Mouse (Mus musculus) stomach, embryonic 16.5 days (tissue): ENCODE measurements at regions not wholly inside any gene's neighbourhood (a gene's known extent, or its start where the extent isn't known, plus 50 kb on each side); places are given as distances from the start of the nearest gene placed in this dataset.

ENCODE experiments used
- ATAC-seq: fragments of 200-750 bp; cut with Nextera tagmentation; 2 replicates; pipeline ENCODE4 v1.8.0; 2017; ENCODE audit warnings: moderate number of reproducible peaks, moderate TSS enrichment; ENCODE audit not compliant: insufficient read depth, low FRiP score
- H3K27ac ChIP-seq: fragments of 300-500 bp; sonication (generic); 2 replicates; pipeline ENCODE4 v1.5.1; 2014; ENCODE audit warnings: low read length
- H3K27me3 ChIP-seq: fragments of 300-500 bp; sonication (generic); 2 replicates; pipeline ENCODE4 v1.6.1; 2014; ENCODE audit warnings: low read length, control low read depth, mixed read lengths; ENCODE audit not compliant: control insufficient read depth, insufficient read depth
- H3K36me3 ChIP-seq: fragments of 300-500 bp; sonication (generic); 2 replicates; pipeline ENCODE4 v1.6.1; 2014; ENCODE audit warnings: low read length; ENCODE audit not compliant: control insufficient read depth, insufficient read depth
- H3K4me1 ChIP-seq: fragments of 300-500 bp; sonication (generic); 2 replicates; pipeline ENCODE4 v1.6.1; 2014; ENCODE audit warnings: low read length, control low read depth, mixed read lengths; ENCODE audit not compliant: control insufficient read depth, insufficient read depth
- H3K4me2 ChIP-seq: fragments of 300-500 bp; sonication (generic); 2 replicates; pipeline ENCODE4 v1.6.1; 2014; ENCODE audit warnings: low read depth, low read length, mixed read lengths
- H3K4me3 ChIP-seq: fragments of 300-500 bp; sonication (generic); replicated peaks from 2 replicates; pipeline ENCODE4 v1.5.1; 2014; ENCODE audit warnings: mild to moderate bottlenecking, low read length
- H3K9ac ChIP-seq: fragments of 300-500 bp; sonication (generic); 2 replicates; pipeline ENCODE4 v1.6.1; 2014; ENCODE audit warnings: low read length
- H3K9me3 ChIP-seq: fragments of 300-500 bp; sonication (generic); replicated peaks from 2 replicates; pipeline ENCODE4 v1.6.1; 2016; ENCODE audit warnings: low read length, control low read depth; ENCODE audit not compliant: control insufficient read depth
- WGBS: fragments of 180-500 bp; shearing (Covaris S2); extraction: QIAGEN DNeasy Blood & Tissue Kit; methylation state at CpG from one replicate; pipeline ENCODE4 v1.1.7; 2014; 5-methylcytosine and 5-hydroxymethylcytosine counted together

DNA sequence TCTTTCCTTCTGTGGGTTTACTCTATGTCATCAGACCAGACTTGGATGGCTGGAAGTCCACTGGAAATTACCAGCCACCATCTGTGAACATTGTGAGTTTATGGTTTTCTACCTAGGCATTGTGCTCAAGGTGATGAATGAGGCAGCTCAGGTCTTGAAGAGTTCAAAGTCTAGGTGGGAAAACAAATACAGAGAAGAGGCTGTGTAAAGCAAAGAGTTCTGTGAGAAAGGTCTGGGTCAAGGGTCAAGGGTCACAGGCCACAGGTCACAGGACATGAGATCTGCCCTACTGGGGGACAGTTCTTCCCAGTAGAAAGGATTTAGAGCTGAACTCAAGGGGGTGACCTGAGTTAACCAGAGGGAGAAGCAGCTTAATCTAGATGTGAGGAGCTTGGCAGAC is 92.9 kb upstream of the Nr5a2 start:
- Histone ChIP-seq H3K36me3 (no peaks in the 10 kb centered on the region), H3K4me3 (no peak overlapping the region), H3K27me3 (no peaks in the 10 kb centered on the region), H3K4me2 (no peak overlapping the region), H3K27ac (no peak overlapping the region), H3K9ac (no peak overlapping the region), H3K4me1 (no peaks in the 10 kb centered on the region), H3K9me3 (no peaks in the 10 kb centered on the region)
- no peak for ATAC-seq

DNA sequence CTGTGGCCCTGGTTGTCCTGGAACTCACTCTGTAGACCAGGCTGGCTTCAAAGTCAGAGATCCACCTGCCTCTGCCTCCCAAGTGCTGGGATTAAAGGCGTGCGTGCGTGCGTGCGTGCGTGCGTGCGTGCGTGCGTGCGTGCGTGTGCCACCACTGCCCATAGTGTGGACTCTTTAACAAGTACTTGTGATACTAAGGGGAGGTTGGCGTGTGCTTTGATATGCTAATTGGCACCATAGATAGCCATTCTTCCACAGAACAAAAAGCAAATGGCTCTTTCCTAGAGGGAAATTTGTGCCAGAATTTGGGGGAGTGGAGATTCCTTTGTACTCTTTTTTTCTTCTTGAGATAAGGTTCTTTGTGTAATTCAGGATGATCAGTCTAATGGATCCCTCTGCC is 91.3 kb upstream of the Nr5a2 start:
- no peak overlapping the region for H3K9ac ChIP-seq
- H3K36me3 ChIP-seq = no peaks in the 10 kb centered on the region
- H3K4me3 ChIP-seq = no peak overlapping the region
- H3K9me3 ChIP-seq = no peaks in the 10 kb centered on the region
- H3K27me3 ChIP-seq = no peaks in the 10 kb centered on the region
- H3K4me2 ChIP-seq = no peak overlapping the region
- 96% methylated on average over 13 of the region's 13 CpGs for WGBS
- H3K27ac ChIP-seq = no peak overlapping the region
- no peaks in the 10 kb centered on the region for H3K4me1 ChIP-seq
- no peak for ATAC-seq

GRCm38 (mm10) chr1:137044076-137044475 is 83.8 kb upstream of the Nr5a2 start:
- no peaks in the 10 kb centered on the region for H3K9me3 ChIP-seq
- H3K4me3 ChIP-seq = no peak overlapping the region
- WGBS = 83% methylated on average over 6 of the region's 6 CpGs
- H3K4me1 ChIP-seq = no peaks in the 10 kb centered on the region
- no peak overlapping the region for H3K9ac ChIP-seq
- ATAC-seq = no peak
- no peaks in the 10 kb centered on the region for H3K36me3 ChIP-seq
- H3K27ac ChIP-seq = no peak overlapping the region
- H3K27me3 ChIP-seq = no peaks in the 10 kb centered on the region
- H3K4me2 ChIP-seq = no peak overlapping the region

- no peaks in the 10 kb centered on the region for H3K9me3 ChIP-seq
- no peak overlapping the region for H3K9ac ChIP-seq
- 89% methylated on average over 17 of the region's 17 CpGs for WGBS
- H3K27ac ChIP-seq = no peak overlapping the region
- H3K4me3 ChIP-seq = no peak overlapping the region
- no peaks in the 10 kb centered on the region for H3K27me3 ChIP-seq
- no peaks in the 10 kb centered on the region for H3K4me1 ChIP-seq
- no peak overlapping the region for H3K4me2 ChIP-seq
- ATAC-seq = no peak
- no peaks in the 10 kb centered on the region for H3K36me3 ChIP-seq
Observed at GRCm38 (mm10) chr1:137042414-137043010, 82.3 kb upstream of the Nr5a2 start.

- no peaks in the 10 kb centered on the region for H3K27me3 ChIP-seq
- H3K9ac ChIP-seq = no peak overlapping the region
- H3K4me1 ChIP-seq = no peaks in the 10 kb centered on the region
- no peaks in the 10 kb centered on the region for H3K9me3 ChIP-seq
- 41% methylated on average over 8 of the region's 8 CpGs for WGBS
- no peak overlapping the region for H3K4me2 ChIP-seq
- H3K27ac ChIP-seq = no peak overlapping the region
- H3K4me3 ChIP-seq = no peak overlapping the region
- no peaks in the 10 kb centered on the region for H3K36me3 ChIP-seq
- ATAC-seq = peak; percentile 37; the same call in 1 of the 2 replicates
Observed at GRCm38 (mm10) chr1:137040898-137041297, 80.7 kb upstream of the Nr5a2 start.

- no peak overlapping the region for H3K4me2 ChIP-seq
- no peak overlapping the region for H3K27ac ChIP-seq
- ATAC-seq = no peak
- H3K4me1 ChIP-seq = no peaks in the 10 kb centered on the region
- no peaks in the 10 kb centered on the region for H3K36me3 ChIP-seq
- no peak overlapping the region for H3K9ac ChIP-seq
- no peak overlapping the region for H3K4me3 ChIP-seq
- H3K27me3 ChIP-seq = no peaks in the 10 kb centered on the region
- H3K9me3 ChIP-seq = no peaks in the 10 kb centered on the region
- 86% methylated on average over 6 of the region's 6 CpGs for WGBS
Observed at GRCm38 (mm10) chr1:137034586-137034985, 74.3 kb upstream of the Nr5a2 start.

- no peaks in the 10 kb centered on the region for H3K4me1 ChIP-seq
- ATAC-seq = no peak
Observed at GRCm38 (mm10) chr1:137033679-137034078, 73.4 kb upstream of the Nr5a2 start.

DNA sequence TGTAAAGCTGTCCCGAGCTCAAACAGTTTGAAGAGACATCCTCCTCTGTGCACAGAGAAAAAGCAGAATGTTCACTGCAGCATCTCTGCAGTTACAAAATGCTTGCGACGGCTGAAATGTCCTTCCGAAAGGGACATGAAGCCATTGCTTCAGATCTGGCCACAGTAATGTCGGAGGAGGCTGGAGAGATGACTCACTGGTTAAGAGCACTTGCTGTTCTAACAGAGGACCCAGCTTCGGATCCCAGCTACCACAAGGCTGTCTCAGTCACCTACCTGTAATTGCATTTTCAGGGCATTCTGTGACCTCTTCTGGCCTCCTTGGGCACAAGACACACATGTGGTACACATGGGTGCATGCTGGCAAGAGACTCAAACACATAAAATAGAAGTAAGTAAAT is 63.5 kb upstream of the Nr5a2 start:
- no peaks in the 10 kb centered on the region for H3K4me1 ChIP-seq

More at GRCm38 (mm10) chr1:137033679-137034078, 73.4 kb upstream of the Nr5a2 start:
- Histone ChIP-seq H3K27ac (no peak overlapping the region), H3K9ac (no peak overlapping the region), H3K4me3 (no peak overlapping the region), H3K4me2 (no peak overlapping the region), H3K9me3 (no peaks in the 10 kb centered on the region), H3K36me3 (no peaks in the 10 kb centered on the region), H3K27me3 (no peaks in the 10 kb centered on the region)
- WGBS = 66% methylated on average over 5 of the region's 5 CpGs

GRCm38 (mm10) chr1:137020528-137020927 is 60.3 kb upstream of the Nr5a2 start:
- no peak overlapping the region for H3K4me3 ChIP-seq
- H3K4me1 ChIP-seq = no peaks in the 10 kb centered on the region
- H3K27ac ChIP-seq = no peak overlapping the region
- H3K36me3 ChIP-seq = no peaks in the 10 kb centered on the region
- ATAC-seq = no peak
- no peaks in the 10 kb centered on the region for H3K27me3 ChIP-seq
- WGBS = 85% methylated on average over 1 of the region's 1 CpGs
- no peaks in the 10 kb centered on the region for H3K9me3 ChIP-seq
- no peak overlapping the region for H3K4me2 ChIP-seq
- H3K9ac ChIP-seq = no peak overlapping the region

More for the DNA sequence above, 63.5 kb upstream of the Nr5a2 start:
- Histone ChIP-seq H3K4me2 (no peak overlapping the region), H3K27ac (no peak overlapping the region), H3K36me3 (no peaks in the 10 kb centered on the region), H3K27me3 (no peaks in the 10 kb centered on the region), H3K9me3 (no peaks in the 10 kb centered on the region), H3K9ac (no peak overlapping the region), H3K4me3 (no peak overlapping the region)
- no peak for ATAC-seq
- 88% methylated on average over 6 of the region's 6 CpGs for WGBS

- no peaks in the 10 kb centered on the region for H3K4me1 ChIP-seq
- no peaks in the 10 kb centered on the region for H3K27me3 ChIP-seq
- no peaks in the 10 kb centered on the region for H3K9me3 ChIP-seq
- WGBS = 78% methylated on average over 5 of the region's 5 CpGs
- H3K27ac ChIP-seq = no peak overlapping the region
- no peak overlapping the region for H3K9ac ChIP-seq
- H3K4me3 ChIP-seq = no peak overlapping the region
- H3K4me2 ChIP-seq = no peak overlapping the region
- no peak; the same call in 1 of the 2 replicates for ATAC-seq
- H3K36me3 ChIP-seq = no peaks in the 10 kb centered on the region
Observed at GRCm38 (mm10) chr1:137017642-137018041, 57.4 kb upstream of the Nr5a2 start.
